Mouse (Mus musculus) liver, embryonic 14.5 days (tissue): ENCODE results near the gene Unc13a.

ENCODE experiments used
- CTCF ChIP-seq: IDR thresholded peaks from 2 replicates; pipeline ENCODE4 v1.5.1; 2016; ENCODE audit warnings: antibody characterized with exemption, low read depth, control low read depth
- EP300 ChIP-seq: IDR thresholded peaks from 2 replicates; pipeline ENCODE4 v1.6.1; 2016; ENCODE audit warnings: antibody characterized with exemption, low read depth

- TF ChIP-seq CTCF (no peak), EP300 (no peak)
Measured at GRCm38 (mm10) chr8:71672168-71672735, 695 bp upstream of the Unc13a start.
